Mouse (Mus musculus): ENCODE measurements around the gene Vtcn1. TPM values are rescaled to one million over a fixed set of nuclear protein-coding genes. Genes with fewer than 3 reads are reported as not detected.

Vtcn1 gene
- polyA plus RNA-seq (2012; rRNA removed) = 0.04 TPM in 1 of 2 replicates, not detected in the other

- Histone ChIP-seq H3K27me3 (ENCODE audit: control insufficient read depth, insufficient read depth, low read length) (no peaks in the 10 kb centered on the region), H3K27ac (ENCODE audit: insufficient read depth, low read length) (no peak within 1 kb of the TSS), H3K36me3 (ENCODE audit: control insufficient read depth, insufficient read depth, low read length) (no peaks in the 10 kb centered on the region), H3K4me3 (ENCODE audit: extremely low read depth, insufficient read depth, insufficient read length) (no peak within 1 kb of the TSS), H3K4me1 (ENCODE audit: control insufficient read depth, insufficient read depth, insufficient read length) (no peaks in the 10 kb centered on the region)
- TF ChIP-seq POLR2A (IDR thresholded peaks at IDR 0.05; ENCODE audit: low read depth, low read length) (no peak), CTCF (IDR thresholded peaks at IDR 0.05; ENCODE audit: extremely low read depth, insufficient read depth, insufficient read length, insufficient replicate concordance) (no peak)
- DNase-seq (ENCODE audit: low read depth in 1 of 2, low spot score in 2 of 2) = no peak
- WGBS = 67% methylated on average over 6 of the region's 6 CpGs
These were observed at the start of gene Vtcn1 for GRCm38 (mm10) chr3:100825225-100825965. Gene Vtcn1 (plus strand): TSS chr3:100825459.

GRCm38 (mm10) chr3:100776967-100777366 lies 48.3 kb upstream of the Vtcn1 start:
- Histone ChIP-seq H3K4me3 (ENCODE audit: extremely low read depth, insufficient read depth, insufficient read length) (no peak overlapping the region), H3K27me3 (ENCODE audit: control insufficient read depth, insufficient read depth, low read length) (no peaks in the 10 kb centered on the region), H3K36me3 (ENCODE audit: control insufficient read depth, insufficient read depth, low read length) (no peaks in the 10 kb centered on the region), H3K27ac (ENCODE audit: insufficient read depth, low read length) (no peak overlapping the region), H3K4me1 (ENCODE audit: control insufficient read depth, insufficient read depth, insufficient read length) (no peaks in the 10 kb centered on the region)
- no peak for DNase-seq (ENCODE audit: low read depth in 1 of 2, low spot score in 2 of 2)
- TF ChIP-seq POLR2A (IDR thresholded peaks at IDR 0.05; ENCODE audit: low read depth, low read length) (no peak), CTCF (IDR thresholded peaks at IDR 0.05; ENCODE audit: extremely low read depth, insufficient read depth, insufficient read length, insufficient replicate concordance) (no peak)
- WGBS = 95% methylated on average over 6 of the region's 6 CpGs

DNA sequence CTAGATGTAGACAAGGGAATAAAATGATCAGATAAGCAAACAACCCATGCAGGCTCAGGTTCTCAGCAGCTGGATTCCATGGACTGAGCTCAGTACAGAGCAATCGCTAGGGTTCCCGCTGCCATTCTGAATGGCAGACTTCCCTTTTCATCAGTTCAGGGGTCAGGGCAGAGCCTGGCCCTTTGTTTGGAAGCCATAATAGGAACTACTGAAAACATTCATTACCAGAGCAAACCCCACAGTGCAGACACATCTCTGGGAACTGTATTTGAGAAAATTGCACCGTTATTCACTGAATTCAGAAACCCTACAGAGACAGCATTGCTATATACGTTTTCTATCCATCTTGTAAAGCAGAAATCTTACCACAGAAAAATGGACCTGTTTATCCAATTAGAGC lies 47.7 kb upstream of the Vtcn1 start:
- no peak overlapping the region for H3K27ac ChIP-seq (ENCODE audit: insufficient read depth, low read length)
- no peaks in the 10 kb centered on the region for H3K27me3 ChIP-seq (ENCODE audit: control insufficient read depth, insufficient read depth, low read length)
- H3K36me3 ChIP-seq (ENCODE audit: control insufficient read depth, insufficient read depth, low read length) = no peaks in the 10 kb centered on the region
- H3K4me1 ChIP-seq (ENCODE audit: control insufficient read depth, insufficient read depth, insufficient read length) = no peaks in the 10 kb centered on the region
- DNase-seq (ENCODE audit: low read depth in 1 of 2, low spot score in 2 of 2) = no peak
- TF ChIP-seq POLR2A (IDR thresholded peaks at IDR 0.05; ENCODE audit: low read depth, low read length) (no peak), CTCF (IDR thresholded peaks at IDR 0.05; ENCODE audit: extremely low read depth, insufficient read depth, insufficient read length, insufficient replicate concordance) (no peak)
- WGBS = 91% methylated on average over 4 of the region's 4 CpGs
- H3K4me3 ChIP-seq (ENCODE audit: extremely low read depth, insufficient read depth, insufficient read length) = no peak overlapping the region

- WGBS = 10% methylated on average over 2 of the region's 2 CpGs
- no peak overlapping the region for H3K27ac ChIP-seq (ENCODE audit: insufficient read depth, low read length)
- no peaks in the 10 kb centered on the region for H3K27me3 ChIP-seq (ENCODE audit: control insufficient read depth, insufficient read depth, low read length)
- TF ChIP-seq POLR2A (IDR thresholded peaks at IDR 0.05; ENCODE audit: low read depth, low read length) = no peak
- TF ChIP-seq CTCF (IDR thresholded peaks at IDR 0.05; ENCODE audit: extremely low read depth, insufficient read depth, insufficient read length, insufficient replicate concordance) = no peak
- H3K4me1 ChIP-seq (ENCODE audit: control insufficient read depth, insufficient read depth, insufficient read length) = no peaks in the 10 kb centered on the region
- DNase-seq (ENCODE audit: low read depth in 1 of 2, low spot score in 2 of 2) = peak in 1 of 2 experiments; percentile 17
- no peaks in the 10 kb centered on the region for H3K36me3 ChIP-seq (ENCODE audit: control insufficient read depth, insufficient read depth, low read length)
- H3K4me3 ChIP-seq (ENCODE audit: extremely low read depth, insufficient read depth, insufficient read length) = no peak overlapping the region
These were observed 39.2 kb upstream of the Vtcn1 start for GRCm38 (mm10) chr3:100786076-100786475.

DNA sequence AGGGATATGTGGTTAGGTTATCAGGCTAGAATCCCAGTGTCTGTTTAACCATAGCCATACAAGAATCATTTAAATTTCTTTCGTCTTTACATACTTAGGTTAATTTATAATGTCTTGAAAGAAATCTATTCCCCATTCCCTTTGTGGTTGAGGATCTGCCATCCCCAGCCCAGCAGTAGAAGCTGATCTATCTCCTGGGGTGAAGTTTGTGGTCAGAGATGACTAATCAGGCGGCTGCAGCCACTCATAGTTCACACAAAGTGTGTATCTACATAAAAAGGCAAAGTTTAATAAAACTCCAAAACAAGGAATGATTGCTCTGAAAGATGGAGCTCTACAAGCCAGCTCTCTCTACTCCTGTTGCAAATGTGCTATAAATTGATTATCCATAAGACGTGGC lies 33.6 kb upstream of the Vtcn1 start:
- Histone ChIP-seq H3K4me1 (ENCODE audit: control insufficient read depth, insufficient read depth, insufficient read length) (no peaks in the 10 kb centered on the region), H3K27me3 (ENCODE audit: control insufficient read depth, insufficient read depth, low read length) (no peaks in the 10 kb centered on the region), H3K27ac (ENCODE audit: insufficient read depth, low read length) (no peak overlapping the region), H3K4me3 (ENCODE audit: extremely low read depth, insufficient read depth, insufficient read length) (no peak overlapping the region), H3K36me3 (ENCODE audit: control insufficient read depth, insufficient read depth, low read length) (no peaks in the 10 kb centered on the region)
- TF ChIP-seq POLR2A (IDR thresholded peaks at IDR 0.05; ENCODE audit: low read depth, low read length) (no peak), CTCF (IDR thresholded peaks at IDR 0.05; ENCODE audit: extremely low read depth, insufficient read depth, insufficient read length, insufficient replicate concordance) (no peak)
- no peak for DNase-seq (ENCODE audit: low read depth in 1 of 2, low spot score in 2 of 2)
- WGBS = 67% methylated on average over 3 of the region's 3 CpGs

GRCm38 (mm10) chr3:100793345-100793744 lies 31.9 kb upstream of the Vtcn1 start:
- H3K4me1 ChIP-seq (ENCODE audit: control insufficient read depth, insufficient read depth, insufficient read length) = no peaks in the 10 kb centered on the region
- no peak for DNase-seq (ENCODE audit: low read depth in 1 of 2, low spot score in 2 of 2)
- H3K4me3 ChIP-seq (ENCODE audit: extremely low read depth, insufficient read depth, insufficient read length) = no peak overlapping the region
- H3K36me3 ChIP-seq (ENCODE audit: control insufficient read depth, insufficient read depth, low read length) = no peaks in the 10 kb centered on the region
- no peak for TF ChIP-seq CTCF (IDR thresholded peaks at IDR 0.05; ENCODE audit: extremely low read depth, insufficient read depth, insufficient read length, insufficient replicate concordance)
- no peak for TF ChIP-seq POLR2A (IDR thresholded peaks at IDR 0.05; ENCODE audit: low read depth, low read length)
- no peak overlapping the region for H3K27ac ChIP-seq (ENCODE audit: insufficient read depth, low read length)
- 39% methylated on average over 2 of the region's 2 CpGs for WGBS
- no peaks in the 10 kb centered on the region for H3K27me3 ChIP-seq (ENCODE audit: control insufficient read depth, insufficient read depth, low read length)

DNA sequence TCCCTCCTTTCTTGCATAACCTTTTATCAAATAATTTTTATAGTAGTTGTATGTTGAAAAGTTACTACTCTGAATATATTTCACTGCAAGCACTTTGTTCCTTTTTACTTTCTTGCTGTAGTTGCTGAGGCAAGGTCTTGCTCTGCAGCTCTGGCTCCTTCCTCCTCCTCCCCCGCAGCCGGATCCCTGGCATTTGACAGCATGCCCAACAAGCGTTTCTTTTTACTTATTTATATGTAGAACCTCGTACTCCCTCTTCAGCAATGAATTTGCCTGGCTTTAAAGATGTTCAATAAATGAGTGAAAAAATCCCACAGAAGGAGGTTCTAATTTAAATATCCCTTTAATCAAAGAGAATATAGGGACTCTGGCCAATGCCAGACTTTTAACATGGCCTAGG lies 28.7 kb upstream of the Vtcn1 start:
- Histone ChIP-seq H3K27ac (ENCODE audit: insufficient read depth, low read length) (no peak overlapping the region), H3K4me3 (ENCODE audit: extremely low read depth, insufficient read depth, insufficient read length) (no peak overlapping the region), H3K27me3 (ENCODE audit: control insufficient read depth, insufficient read depth, low read length) (no peaks in the 10 kb centered on the region), H3K36me3 (ENCODE audit: control insufficient read depth, insufficient read depth, low read length) (no peaks in the 10 kb centered on the region), H3K4me1 (ENCODE audit: control insufficient read depth, insufficient read depth, insufficient read length) (no peaks in the 10 kb centered on the region)
- TF ChIP-seq CTCF (IDR thresholded peaks at IDR 0.05; ENCODE audit: extremely low read depth, insufficient read depth, insufficient read length, insufficient replicate concordance) = no peak
- TF ChIP-seq POLR2A (IDR thresholded peaks at IDR 0.05; ENCODE audit: low read depth, low read length) = no peak
- DNase-seq (ENCODE audit: low read depth in 1 of 2, low spot score in 2 of 2) = no peak
- 80% methylated on average over 4 of the region's 4 CpGs for WGBS
